Mouse (Mus musculus) myocyte (in vitro differentiated cells): ENCODE results near the gene Slc13a1.

Experiments
- E2F4 ChIP-seq: IDR thresholded peaks from one replicate; pipeline ENCODE4 v1.6.1; 2011; ENCODE audit warnings: mild to moderate bottlenecking, control low read depth, moderate library complexity; ENCODE audit not compliant: insufficient read depth
- MAX ChIP-seq: IDR thresholded peaks from one replicate; pipeline ENCODE4 v1.6.1; 2011; ENCODE audit warnings: low read depth, mild to moderate bottlenecking, control low read depth
- MYOG ChIP-seq, 3 experiments: IDR thresholded peaks; one replicate each; pipeline ENCODE4 v1.6.1; 2011; ENCODE audit warnings: control low read depth in 2 of 3, low read depth in 2 of 3, mild to moderate bottlenecking in 2 of 3; ENCODE audit not compliant: insufficient read length in 2 of 3, control insufficient read depth in 1 of 3, insufficient read depth in 1 of 3
- POLR2A ChIP-seq: IDR thresholded peaks from one replicate; pipeline ENCODE4 v1.6.1; 2011; ENCODE audit warnings: low read depth, mild to moderate bottlenecking, control low read depth, moderate library complexity; ENCODE audit not compliant: insufficient read length
- TCF12 ChIP-seq: IDR thresholded peaks from one replicate; pipeline ENCODE4 v1.6.1; 2011; ENCODE audit warnings: mild to moderate bottlenecking, control low read depth; ENCODE audit not compliant: poor library complexity, insufficient read depth, severe bottlenecking

- TF ChIP-seq POLR2A (no peak), MYOG (IDR thresholded peaks at IDR 0.05; ENCODE audit: control insufficient read depth in 1 of 3, insufficient read depth in 1 of 3, insufficient read length in 2 of 3, low read depth in 2 of 3) (no peak), E2F4 (no peak), MAX (no peak), TCF12 (no peak)
Measured at GRCm38 (mm10) chr6:24047014-24047770, 120.7 kb downstream of the Slc13a1 start.
